Mouse (Mus musculus) cerebellum, adult 11 months (tissue): ENCODE data around the gene 4930433I11Rik.
"Not testable (repeated sequence)": the region's sequence is repeated elsewhere in the genome, so short reads cannot be mapped to it uniquely, and the experiment has no call there.

Experiments
- DNase-seq: peaks from one replicate; pipeline ENCODE4 v3.0.0; 2022

4930433I11Rik gene

GRCm38 (mm10) chr7:40987243-40987642 lies at the start of gene 4930433I11Rik:
4930433I11Rik (plus strand) TSS chr7:40987543.
- no peak for DNase-seq

- no peak for DNase-seq
Observed at GRCm38 (mm10) chr7:40939371-40939770, 48.0 kb upstream of the 4930433I11Rik start.

GRCm38 (mm10) chr7:40942233-40942935 lies 45.0 kb upstream of the 4930433I11Rik start:
- no peak for DNase-seq

- not testable (repeated sequence) for DNase-seq
Observed at GRCm38 (mm10) chr7:41032419-41032818, 45.1 kb downstream of the 4930433I11Rik start, which contains the start of gene Gm4884. Gm4884 (plus strand) TSS chr7:41032719.

GRCm38 (mm10) chr7:41044058-41044457 lies 56.7 kb downstream of the 4930433I11Rik start:
- not testable (repeated sequence) for DNase-seq
